Mouse (Mus musculus) lung, postnatal 36 days (tissue): ENCODE data around the gene Kdf1.
"Not testable (repeated sequence)": the region's sequence is repeated elsewhere in the genome, so short reads cannot be mapped to it uniquely, and the experiment has no call there.

ENCODE experiments used
- DNase-seq: peaks from one replicate; pipeline ENCODE4 v3.0.0; 2022; ENCODE audit warnings: mixed read lengths

Kdf1 gene

DNA sequence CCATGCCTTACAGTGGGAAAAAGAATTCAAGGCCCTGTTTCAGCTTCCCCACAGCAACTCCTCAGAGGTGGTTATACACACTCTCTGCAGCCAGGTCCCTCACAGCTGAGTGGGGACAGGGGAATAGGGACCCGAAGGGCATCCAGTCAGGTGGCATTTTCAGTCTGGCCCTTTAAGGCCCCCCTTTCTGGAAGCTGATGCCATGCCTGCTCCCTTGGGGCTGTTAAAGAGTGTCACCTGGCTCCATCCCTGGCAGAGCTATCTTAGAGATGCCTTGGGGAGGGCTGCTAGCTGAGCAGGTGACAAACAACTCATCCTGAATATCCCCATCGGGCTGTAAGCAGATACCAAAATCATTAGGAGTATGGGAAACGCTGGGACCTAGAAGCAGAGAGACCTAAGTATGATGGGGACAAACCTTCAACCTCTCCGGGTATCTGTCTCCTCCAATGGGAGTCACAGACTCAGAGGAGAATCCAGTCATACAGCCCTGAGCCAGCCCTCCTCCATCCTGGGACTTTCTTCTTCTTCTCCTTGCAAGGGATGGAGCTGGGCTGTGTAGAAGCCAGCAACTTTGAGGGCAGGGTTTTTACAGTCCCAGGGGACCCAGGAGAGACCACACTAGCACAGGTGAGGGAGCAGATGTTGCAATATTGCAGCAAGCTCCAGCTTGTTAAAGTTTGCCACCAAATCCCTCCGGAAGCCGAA, 21.9 kb upstream of the Kdf1 start:
- no peak for DNase-seq

DNA sequence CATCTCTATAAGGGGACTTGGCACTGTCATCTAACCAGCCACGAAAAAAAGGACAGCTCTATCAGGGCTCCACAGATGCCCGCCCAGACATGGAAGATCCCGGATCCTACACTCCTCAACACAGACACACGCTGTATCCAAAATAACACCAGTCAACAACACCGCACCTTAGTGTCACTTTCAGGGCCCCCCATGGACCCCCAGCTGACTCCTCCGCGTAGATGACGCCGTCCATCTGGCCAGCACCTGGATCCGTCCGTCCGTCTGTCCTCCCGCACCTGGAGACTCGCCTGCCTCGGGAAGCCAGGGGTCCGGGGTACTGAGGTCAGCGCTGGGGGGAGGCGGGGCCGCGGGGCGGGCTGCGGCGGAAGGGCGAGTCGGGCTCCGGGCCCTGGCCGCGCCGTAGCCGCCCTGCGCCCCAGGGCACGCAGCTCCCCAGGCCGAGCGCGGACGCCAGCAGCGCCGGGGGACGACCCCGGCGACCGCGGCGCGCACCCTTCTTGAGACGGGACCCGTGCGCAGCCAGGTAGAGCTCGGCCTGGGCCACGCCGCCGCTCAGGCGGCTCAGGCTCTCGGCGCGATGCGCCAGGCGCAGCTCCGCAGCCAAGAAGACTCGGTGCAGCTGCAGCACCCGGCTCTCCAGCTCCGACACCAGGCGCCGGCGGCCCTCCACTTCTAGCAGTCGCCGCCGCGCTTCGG, 21.2 kb upstream of the Kdf1 start:
- no peak for DNase-seq

DNA sequence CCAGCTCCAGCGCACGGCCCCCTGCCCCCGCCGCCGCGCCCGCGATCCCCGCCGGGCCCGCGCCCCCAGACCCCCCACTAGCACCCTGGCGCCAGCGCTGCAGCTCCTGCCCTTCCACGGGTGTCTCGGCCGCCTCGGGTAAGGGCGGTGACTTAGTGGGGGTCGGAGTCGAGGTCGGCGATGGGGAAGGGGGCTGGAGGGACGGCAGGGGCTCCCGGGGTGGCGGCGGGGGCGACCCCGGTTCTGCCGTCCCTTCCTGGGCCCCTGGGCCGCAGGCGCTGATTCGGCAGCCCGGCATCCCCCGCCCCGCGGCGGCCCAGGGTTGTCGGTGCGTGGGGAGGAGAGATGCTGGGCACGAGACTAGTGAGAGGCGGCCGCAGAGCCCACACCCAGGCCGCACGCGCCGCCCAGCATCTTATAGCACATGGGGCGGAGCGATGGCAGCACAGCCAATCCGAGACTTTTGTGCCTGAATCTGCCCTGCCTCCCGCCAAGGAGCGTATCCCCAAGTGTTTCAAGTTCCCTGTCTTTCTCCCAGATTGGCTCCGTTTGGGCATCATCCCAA, 20.5 kb upstream of the Kdf1 start, which contains the start of gene Trnp1:
Trnp1 (minus strand) TSS at position 391 of the 565 bp plus-strand sequence.
- peak; percentile 80 for DNase-seq

DNA sequence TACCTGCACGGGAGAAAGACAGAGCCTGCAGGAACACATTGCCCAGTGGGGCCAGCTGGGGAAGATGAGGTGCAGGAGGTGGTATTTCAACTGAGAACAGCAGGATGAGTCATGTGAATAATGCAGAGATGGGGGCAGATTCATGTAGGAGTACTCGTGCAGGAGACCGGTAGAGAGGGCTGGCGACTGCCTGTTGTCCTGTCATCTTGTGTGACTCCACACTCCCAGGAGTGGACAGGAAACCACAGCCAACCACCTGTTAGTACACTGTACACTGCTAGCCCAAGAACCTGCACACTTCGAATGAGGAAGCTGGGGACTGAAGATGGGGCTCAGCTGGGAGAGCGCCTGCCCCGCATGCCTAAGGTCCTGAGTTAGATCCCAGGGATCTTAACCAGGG, 17.2 kb upstream of the Kdf1 start:
- no peak for DNase-seq

DNA sequence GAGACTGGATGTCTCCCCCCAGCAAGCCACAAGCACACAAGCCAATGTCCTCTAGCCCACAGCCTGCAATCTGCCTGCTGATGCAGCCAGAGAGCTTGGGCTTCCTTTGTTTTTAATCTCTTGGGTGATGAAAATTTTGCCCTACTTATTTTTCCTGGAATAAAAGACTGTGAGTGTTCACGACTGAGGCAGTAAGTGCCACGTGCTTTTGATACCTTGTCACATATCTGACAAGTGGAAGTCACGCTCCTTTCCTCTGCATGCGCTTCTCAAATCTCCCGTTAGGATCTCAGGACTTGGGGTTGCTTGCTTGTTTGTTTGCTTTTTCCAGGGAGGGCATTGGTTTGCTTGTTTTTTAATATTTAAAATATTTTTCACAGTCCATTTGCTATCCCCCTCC, 14.5 kb upstream of the Kdf1 start:
- DNase-seq, result no peak

DNA sequence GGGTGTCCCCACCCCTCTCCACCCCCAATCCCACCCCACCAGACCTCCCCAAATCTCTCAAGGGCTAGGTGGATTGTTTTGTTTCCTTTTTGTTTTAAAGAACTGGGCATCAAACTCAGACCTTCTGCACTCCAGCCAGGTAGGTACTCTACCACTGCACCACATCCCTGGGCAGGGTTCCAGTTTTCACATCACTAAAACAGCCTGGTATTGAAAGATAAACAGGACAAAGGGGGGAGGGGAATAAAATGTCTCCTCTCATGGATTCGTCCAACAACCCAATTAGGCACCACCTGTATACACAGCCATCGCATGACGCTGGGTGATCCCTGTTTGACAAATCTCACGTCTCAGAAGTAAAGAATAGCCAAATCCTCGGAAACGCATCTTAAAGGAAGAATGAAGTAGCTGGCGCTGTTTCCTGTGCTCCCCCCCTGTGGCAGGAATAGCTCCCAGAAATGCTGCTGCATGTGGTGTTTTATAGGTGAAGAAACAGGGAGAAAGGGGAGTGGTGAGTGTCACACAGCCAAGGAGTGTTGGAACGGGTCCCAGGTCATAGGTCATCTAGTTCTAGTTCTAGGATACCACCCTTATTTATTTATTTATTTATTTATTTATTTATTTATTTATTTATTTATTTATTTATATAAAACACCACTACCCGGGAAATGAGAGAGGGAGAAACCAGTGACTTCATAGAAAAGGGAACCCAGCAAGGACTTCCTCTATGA, 13.8 kb upstream of the Kdf1 start:
- DNase-seq, result no peak

DNA sequence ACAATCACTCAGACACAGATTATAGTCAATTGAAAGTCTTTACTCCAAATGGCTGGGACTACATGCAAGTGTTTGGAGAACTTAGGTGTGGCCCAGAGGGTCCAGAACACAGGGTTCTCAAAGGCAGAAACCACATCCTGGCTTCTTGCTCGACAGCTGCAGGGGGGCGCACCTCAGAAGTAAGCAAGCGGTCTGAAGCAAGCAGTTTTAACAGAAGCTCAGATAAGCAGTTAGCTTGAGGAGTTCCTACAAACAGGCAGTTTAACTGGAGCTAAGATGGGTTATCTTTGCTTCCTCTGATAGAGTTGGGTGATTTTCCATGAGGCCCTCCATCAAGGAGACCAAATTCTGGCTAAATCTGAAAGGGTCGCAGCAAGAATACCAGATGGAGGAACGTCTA, 12.2 kb upstream of the Kdf1 start:
- no peak for DNase-seq

DNA sequence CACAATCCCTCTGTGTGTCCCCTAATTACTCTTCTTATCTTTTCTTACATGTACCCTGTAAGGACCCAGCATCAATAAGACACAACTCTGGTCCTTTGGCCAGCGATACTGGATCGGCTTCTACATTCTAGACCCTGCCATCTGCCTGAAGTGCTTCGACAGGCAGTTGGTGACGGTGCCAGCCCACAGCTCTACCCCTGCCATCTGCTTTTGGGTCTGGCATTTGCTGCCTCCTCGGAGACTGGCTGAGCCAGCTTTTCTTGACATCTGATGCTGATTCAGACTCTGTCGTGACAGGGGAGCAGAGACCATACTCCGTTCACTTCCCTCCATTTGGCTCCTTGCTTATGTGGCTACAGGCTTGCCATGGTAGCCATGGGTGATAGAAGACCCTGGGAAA, 9.8 kb upstream of the Kdf1 start:
- no peak for DNase-seq

DNA sequence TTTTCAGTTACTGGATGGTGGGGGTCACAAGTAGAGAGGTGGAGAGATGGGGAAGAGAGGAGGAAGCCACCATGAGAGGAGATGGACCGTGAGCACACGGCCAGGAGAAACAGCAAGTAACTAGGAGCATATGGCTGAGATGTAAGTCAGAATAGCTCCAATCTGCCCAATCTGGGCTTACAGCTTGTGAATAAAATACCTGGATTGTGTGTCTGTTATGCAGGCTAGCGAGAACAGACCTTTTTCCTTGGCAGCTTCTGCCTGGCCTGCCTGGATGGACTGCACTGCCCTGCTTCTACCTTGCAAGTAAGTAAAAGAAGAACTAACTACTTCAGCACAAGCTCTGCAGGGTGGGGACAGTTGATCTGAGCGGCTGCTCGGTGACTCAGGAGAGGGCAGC, 7.7 kb upstream of the Kdf1 start:
- no peak for DNase-seq

DNA sequence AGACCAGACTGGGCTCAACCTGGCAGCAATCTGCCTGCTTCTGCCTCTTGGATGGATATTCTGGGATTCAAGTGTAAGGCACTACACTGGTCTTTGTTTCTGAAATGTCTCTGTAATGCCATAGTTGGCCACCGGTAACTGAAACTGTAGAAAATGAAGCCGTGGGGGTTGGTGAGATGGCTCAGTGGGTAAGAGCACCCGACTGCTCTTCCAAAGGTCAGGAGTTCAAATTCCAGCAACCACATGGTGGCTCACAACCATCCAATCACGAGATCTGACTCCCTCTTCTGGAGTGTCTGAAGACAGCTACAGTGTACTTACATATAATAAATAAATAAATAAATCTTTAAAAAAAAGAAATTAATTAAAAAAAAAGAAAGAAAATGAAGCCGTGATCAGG, 6.3 kb upstream of the Kdf1 start:
- not testable (repeated sequence) for DNase-seq

DNA sequence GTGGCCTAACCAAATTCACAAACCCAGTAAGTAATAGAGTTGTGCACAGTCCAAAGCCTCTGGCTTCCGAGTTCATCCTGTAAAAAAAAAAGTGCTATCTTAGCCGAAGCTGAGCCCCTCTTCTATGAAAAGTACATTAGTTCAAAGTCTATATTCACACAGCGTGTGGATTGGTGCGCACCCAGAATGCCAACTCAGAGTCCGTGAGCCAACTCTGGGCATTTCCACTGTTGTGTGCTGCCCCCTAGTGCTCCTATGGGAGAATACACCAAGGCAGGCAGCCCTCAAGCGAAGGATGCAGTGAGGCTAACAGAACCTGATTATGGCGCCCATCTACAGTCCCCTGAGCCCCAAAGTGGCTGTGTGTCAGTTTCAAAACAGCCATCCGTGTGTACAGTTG, 5.8 kb upstream of the Kdf1 start:
- peak; percentile 87 for DNase-seq

DNA sequence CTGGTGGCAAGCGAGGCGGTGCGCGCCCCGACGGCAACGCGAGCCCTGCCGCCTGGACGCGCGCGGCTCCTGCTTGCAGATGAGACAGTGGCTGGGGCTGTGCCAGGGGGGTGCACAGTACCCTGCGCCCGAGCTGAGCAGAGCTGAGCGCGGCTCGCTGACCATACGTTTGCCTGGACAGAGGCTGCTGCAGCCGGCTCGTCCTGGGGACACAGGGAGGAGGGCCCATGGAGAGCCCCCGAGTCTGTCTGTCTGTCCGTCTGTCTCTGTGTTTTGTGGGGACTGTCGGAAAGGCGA, 554 bp downstream of the Kdf1 start:
- DNase-seq, result no peak

DNA sequence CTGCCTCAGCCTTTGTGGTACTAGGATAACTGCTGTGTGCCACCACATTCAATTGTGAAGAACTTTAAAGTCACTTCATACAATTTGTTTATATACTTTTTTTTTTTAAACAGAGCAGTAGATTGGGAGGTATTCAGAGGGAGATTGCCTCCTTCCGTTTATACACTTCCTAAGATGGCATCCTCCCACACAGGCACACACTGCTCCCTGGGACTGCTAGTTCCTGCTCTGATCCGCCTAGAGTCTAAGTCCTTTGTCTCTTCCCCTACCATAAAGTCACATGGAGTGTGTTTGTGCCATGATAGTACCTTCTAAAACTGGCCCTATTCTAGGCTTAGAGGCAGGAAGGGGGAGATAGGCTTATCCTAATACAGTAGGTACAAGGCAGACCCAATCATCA, 2.7 kb downstream of the Kdf1 start:
- DNase-seq, result no peak

DNA sequence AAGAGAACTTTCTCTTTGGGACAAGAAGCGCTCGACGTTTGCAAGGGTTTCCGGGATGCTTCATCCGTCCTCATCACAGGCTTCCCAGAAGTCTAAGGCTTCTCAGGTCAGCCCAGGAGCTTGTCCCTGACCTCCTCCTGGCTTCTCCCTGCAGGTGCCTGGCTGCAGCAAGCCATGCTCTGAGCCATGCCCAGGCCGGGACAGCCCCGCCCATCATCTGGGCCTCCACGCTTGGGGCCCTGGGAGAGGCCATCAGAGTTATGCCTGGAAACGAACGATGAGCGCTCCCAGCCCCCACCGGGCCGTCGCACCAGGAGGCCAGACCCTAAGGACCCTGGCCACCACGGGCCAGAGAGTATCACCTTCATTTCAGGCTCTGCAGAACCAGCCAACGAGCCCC, 9.0 kb downstream of the Kdf1 start:
- DNase-seq, result no peak

DNA sequence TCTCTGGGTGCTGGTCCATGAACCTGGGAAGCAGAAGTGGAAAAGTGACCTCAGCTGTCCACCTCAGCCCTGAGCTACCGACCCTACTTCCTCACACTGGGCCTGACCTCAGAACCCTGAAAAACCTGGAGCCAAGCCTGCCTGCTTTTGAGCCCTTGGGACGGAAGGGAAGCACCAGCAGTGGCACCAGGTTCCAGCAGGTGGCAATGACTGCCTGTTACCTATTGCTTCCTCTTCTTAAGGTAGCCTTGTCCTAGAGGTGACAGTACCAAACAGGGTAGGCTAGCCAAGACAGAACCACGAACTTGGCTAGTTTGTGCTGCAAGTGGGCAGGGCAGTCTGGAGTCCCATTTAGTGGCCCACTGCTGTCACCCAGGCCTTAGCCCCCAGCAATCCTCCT, 14.0 kb downstream of the Kdf1 start:
- DNase-seq, result no peak

DNA sequence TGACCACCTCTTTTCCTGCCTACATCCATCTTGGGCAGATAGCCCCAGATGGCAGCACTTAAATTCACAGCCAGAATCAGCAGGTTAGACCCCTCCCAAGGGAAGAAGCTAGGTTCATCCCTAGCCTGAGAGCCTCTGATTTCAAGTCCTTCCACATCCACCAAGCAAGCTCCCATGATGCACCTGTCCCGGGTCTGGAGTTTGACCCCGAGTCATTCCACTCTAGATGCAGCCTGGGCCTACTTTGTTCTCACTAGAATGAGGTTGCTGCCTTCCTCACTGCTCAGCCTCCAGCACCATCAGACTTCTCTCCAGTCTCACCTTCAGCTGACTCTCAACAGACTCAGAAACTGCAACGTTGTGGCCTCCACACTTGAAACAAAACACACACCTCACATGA, 17.3 kb downstream of the Kdf1 start:
- no peak for DNase-seq

DNA sequence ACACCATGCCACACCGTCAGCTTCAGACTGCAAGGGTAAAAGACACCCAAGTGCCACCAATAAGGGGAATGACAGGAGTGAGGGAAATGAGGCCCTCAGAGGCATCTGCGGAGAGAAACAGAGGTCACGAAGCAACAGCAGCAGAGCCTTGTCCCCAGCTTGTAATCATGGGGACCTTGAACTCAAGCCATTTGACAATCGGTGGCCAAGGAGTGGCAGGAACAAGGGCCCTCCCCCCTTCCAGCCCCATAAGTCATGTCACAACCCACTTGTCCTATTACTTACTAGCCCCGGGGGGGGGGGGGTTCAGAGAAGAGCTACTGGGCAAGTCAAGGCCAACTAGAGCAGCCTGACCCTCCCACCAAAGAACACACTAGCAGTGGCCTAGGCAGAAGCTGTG, 17.9 kb downstream of the Kdf1 start:
- no peak for DNase-seq

DNA sequence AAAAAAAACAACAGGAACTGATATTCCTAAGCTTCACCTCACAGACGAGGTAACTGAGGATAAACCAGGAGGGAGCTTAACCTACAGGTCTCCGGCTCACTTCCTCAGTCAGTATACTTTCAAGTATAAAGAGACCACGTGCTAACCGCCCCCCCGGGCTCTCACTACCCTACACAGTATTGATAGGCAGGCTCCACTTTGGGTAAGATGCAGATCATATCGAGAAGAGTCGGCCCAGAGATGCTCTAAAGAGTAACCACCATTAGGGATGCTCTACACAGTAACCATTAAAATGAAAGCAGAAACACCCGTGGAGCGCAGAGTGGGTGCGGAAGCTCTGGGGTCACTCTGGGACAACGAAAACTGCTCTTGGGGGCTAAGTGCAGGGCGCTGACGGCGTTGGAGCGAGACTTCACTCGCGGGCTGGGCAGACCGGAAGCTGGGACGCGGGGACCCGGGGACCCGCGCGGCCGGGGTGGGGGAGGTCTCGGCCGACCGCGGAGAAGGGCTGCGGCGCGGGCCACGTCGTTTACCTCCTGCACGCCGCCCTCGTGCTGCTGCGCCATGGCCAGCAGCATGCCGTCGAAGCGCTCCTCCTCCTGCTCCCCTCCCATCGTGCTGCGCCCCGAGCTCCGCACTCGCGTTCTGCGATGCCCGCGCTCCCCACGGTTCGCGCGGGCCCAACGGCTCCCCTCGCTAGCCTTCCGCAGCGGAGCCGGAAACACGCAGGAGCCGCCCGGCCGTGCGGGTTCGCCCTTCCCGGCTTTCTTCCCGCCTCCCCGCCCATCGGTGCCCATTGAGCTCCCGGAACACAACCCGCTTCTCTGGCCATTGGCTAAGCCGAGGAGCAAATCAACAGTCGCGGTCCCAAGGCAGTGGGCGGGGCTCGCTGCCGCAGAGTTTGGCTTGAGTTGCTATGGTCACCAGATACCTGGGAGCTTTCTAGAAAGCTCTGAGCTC, 26.8 kb downstream of the Kdf1 start, which contains the start of gene Nudc:
Nudc (minus strand) TSS at position 725 of the 960 bp plus-strand sequence.
- DNase-seq, result peak; percentile 99

DNA sequence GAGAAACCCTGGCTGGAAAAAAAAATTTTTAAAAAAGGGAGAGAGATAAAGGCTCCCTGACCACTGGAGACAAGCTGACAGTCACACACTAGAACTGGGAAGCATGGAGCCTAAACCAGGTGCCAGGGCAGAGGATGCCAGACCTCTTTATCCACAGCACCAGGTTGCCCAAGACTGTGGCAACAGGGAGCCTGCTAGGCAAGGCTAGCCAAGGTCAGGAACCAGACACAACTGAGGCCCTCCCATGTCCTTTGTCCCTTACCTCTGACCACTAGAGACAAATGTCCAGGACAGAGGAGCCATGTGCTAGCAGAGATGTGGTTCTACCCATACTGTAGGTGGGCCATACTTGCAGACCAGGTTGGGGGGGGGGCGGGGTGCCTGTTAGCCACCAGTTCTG, 33.3 kb downstream of the Kdf1 start:
- DNase-seq, result no peak

DNA sequence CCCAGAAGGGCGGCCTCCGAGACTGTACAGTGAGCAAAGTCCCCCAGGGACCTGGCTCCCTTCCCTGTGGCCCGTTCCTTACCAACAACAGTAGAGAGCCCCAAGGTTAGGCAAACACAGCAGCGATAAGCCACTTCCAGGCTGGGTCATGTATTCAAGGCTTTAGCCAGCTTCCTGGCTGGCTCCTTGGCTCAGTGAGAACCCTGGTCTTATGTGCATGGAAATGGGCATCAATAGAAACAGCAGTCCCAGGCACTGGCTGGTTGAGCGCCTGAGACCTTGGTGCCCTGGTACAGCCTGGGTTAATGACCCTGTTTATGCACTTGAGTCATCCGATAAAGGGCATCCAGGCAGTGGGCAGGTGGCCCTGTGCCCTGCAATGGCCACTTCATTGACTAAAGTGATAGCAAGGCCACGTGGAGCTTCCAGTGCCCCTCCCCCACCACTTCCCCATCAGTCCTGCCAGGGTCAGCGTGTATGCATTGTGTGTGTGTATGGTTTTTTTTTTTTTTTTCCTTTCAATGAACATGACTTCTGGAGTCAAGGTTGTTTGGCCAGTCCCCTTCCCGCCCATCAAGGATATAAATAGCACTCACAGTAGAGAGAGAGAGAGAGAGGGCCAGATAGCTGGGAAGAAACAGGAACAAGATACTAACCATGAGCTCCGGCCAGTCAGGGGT, 34.1 kb downstream of the Kdf1 start, which contains the start of gene Nr0b2:
Nr0b2 (plus strand) TSS at position 609 of the 680 bp plus-strand sequence.
- DNase-seq, result peak; percentile 15

DNA sequence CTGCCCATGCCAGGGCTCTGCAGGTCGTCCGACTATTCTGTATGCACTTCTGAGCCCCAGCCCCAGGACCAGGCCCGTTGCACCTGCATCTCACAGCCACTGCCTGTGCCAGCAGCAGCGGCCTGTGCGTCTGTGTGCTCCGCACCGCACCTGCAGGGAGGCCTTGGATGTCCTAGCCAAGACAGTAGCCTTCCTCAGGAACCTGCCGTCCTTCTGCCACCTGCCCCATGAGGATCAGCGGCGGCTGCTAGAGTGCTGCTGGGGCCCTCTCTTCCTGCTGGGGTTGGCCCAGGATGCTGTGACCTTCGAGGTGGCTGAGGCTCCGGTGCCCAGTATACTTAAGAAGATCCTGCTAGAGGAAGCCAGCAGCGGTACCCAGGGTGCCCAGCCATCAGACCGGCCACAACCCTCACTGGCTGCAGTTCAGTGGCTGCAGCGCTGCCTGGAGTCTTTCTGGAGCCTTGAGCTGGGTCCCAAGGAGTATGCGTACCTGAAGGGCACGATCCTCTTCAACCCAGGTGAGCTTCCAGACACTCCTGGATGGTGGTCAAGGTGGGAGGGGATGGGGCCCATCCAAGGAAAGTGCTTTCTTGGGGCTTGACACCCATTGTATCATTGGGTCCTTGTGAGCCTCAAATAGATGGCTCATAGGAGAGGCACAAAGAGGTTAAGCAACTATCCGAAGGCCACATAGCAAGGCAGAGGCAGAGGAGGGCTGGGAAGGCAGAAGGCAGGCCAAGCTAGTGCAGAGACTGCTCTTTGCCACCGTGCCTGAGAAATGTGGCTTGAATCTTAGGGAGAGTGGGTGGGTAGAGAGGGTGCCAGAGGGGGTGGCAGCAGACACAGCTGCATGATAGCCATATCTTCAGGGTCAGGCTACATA, 34.9 kb downstream of the Kdf1 start:
- no peak for DNase-seq
